Mouse (Mus musculus) stomach, embryonic 14.5 days (tissue): ENCODE results near the gene Hist1h2be. TPM values are rescaled to one million over a fixed set of nuclear protein-coding genes. Genes with fewer than 3 reads are reported as not detected.
"Not testable (repeated sequence)": the region's sequence is repeated elsewhere in the genome, so short reads cannot be mapped to it uniquely, and the experiment has no call there.

Experiments used
- ATAC-seq: fragments of 200-750 bp; cut with Nextera tagmentation; 2 replicates; pipeline ENCODE4 v1.8.0; 2017; ENCODE audit warnings: low read depth, moderate TSS enrichment; ENCODE audit not compliant: insufficient number of reproducible peaks, insufficient read depth, low FRiP score
- H3K27ac ChIP-seq: fragments of 300-500 bp; sonication (generic); 2 replicates; pipeline ENCODE4 v1.5.1; 2014; ENCODE audit warnings: mild to moderate bottlenecking, low read length, moderate library complexity, mixed read lengths
- H3K27me3 ChIP-seq: fragments of 300-500 bp; sonication (generic); 2 replicates; pipeline ENCODE4 v1.6.1; 2014; ENCODE audit warnings: low read length, control low read depth, mixed read lengths; ENCODE audit not compliant: control insufficient read depth, insufficient read depth
- H3K36me3 ChIP-seq: fragments of 300-500 bp; sonication (generic); 2 replicates; pipeline ENCODE4 v1.6.1; 2014; ENCODE audit warnings: mild to moderate bottlenecking, control low read depth, low read length, moderate library complexity, mixed read lengths; ENCODE audit not compliant: control insufficient read depth, insufficient read depth
- H3K4me1 ChIP-seq: fragments of 300-500 bp; sonication (generic); 2 replicates; pipeline ENCODE4 v1.6.1; 2014; ENCODE audit warnings: low read length, control low read depth, mixed read lengths; ENCODE audit not compliant: control insufficient read depth, insufficient read depth
- H3K4me2 ChIP-seq: fragments of 300-500 bp; sonication (generic); replicated peaks from 2 replicates; pipeline ENCODE4 v1.6.1; 2014; ENCODE audit warnings: low read depth, low read length, control low read depth
- H3K4me3 ChIP-seq: fragments of 300-500 bp; sonication (generic); 2 replicates; pipeline ENCODE4 v1.5.1; 2014; ENCODE audit warnings: low read depth, low read length, control low read depth
- H3K9ac ChIP-seq: fragments of 300-500 bp; sonication (generic); replicated peaks from 2 replicates; pipeline ENCODE4 v1.6.1; 2014; ENCODE audit warnings: low read depth, mild to moderate bottlenecking, control low read depth, low read length, moderate library complexity, mixed read lengths
- H3K9me3 ChIP-seq: fragments of 300-500 bp; sonication (generic); 2 replicates; pipeline ENCODE4 v1.6.1; 2016; ENCODE audit warnings: low read depth, low read length, control low read depth; ENCODE audit not compliant: control insufficient read depth
- WGBS: fragments of 180-500 bp; shearing (Covaris S2); extraction: QIAGEN DNeasy Blood & Tissue Kit; methylation state at CpG from one replicate; pipeline ENCODE4 v1.1.7; 2014; 5-methylcytosine and 5-hydroxymethylcytosine counted together
- polyA plus RNA-seq: library from polyadenylated mRNA; unstranded; fragments of >200 nt; fragmentation: Nextera tagmentation; extraction: Ambion mirVana; gene quantifications from 2 replicates; pipeline ENCODE4 v1.2.1, GENCODE M21; 2014

Hist1h2be gene
- 2.7 and 2.8 TPM in 2 replicates for polyA plus RNA-seq

DNA sequence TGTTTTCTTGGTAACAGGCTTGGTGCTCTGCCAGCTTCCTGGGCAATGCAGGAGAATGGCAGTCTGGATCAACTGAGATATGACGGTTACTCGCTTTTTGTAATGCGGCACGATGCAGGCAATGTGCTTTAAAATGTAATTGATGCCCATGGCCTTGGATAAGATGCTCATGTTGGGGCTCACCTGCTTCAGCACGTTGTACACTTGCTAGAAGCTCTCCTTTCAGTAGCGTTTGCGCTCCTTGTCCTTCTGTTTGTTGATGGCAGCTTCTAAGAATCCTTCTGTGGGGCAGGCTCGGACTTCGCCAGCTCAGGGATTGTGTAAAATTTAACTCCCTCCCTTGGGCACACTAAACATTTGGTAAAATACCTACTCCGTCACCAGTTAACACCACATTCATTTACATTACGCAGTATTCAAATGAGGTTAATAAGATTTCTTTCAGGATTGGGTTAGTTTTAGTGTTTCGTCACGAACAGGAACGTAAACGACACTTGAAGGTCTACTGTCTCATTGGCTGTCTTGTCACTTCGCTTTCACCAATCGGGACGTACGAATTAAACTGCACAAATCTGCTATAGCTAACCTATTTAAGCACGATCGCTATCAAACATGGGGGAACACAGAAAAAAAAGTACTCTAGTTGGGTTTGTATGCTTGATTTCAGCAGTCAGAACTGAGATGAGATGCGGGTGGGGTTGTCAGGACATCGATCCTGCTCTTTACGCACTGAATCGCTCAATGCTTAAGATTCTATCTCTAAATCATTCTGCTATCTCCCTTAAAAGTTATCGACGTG is at the start of gene Hist1h2be:
Gene Hist1h2be, minus strand, starts transcription at position 392 of the 799 bp plus-strand sequence.
- Histone ChIP-seq H3K9ac (peak within 1 kb of the TSS; percentile 75), H3K27me3 (no peaks in the 10 kb centered on the region), H3K36me3 (no peaks in the 10 kb centered on the region), H3K9me3 (no peaks in the 10 kb centered on the region), H3K4me3 (peak within 1 kb of the TSS; percentile 57), H3K27ac (peak within 1 kb of the TSS; percentile 97), H3K4me2 (peak within 1 kb of the TSS; percentile 74), H3K4me1 (0 out of 2 replicates have a peak, but pooled peaks cover 6% of the 10 kb centered on the region)
- ATAC-seq, result peak; percentile 89
- WGBS, result 1% methylated on average over 27 of the region's 27 CpGs

- WGBS, result 72% methylated on average over 3 of the region's 3 CpGs
- ATAC-seq, result no peak
Measured at GRCm38 (mm10) chr13:23662536-23662935, 41.6 kb upstream of the Hist1h2be start.

GRCm38 (mm10) chr13:23659636-23660366 is 38.9 kb upstream of the Hist1h2be start:
- H3K4me1 ChIP-seq, result no peaks in the 10 kb centered on the region
- no peaks in the 10 kb centered on the region for H3K36me3 ChIP-seq
- no peak overlapping the region for H3K4me2 ChIP-seq
- WGBS, result 71% methylated on average over 6 of the region's 6 CpGs
- no peaks in the 10 kb centered on the region for H3K9me3 ChIP-seq
- no peak overlapping the region for H3K9ac ChIP-seq
- no peak overlapping the region for H3K27ac ChIP-seq
- ATAC-seq, result no peak
- no peak overlapping the region for H3K4me3 ChIP-seq
- no peaks in the 10 kb centered on the region for H3K27me3 ChIP-seq

More at GRCm38 (mm10) chr13:23662536-23662935, 41.6 kb upstream of the Hist1h2be start:
- Histone ChIP-seq H3K4me2 (no peak overlapping the region), H3K27ac (no peak overlapping the region), H3K27me3 (no peaks in the 10 kb centered on the region), H3K36me3 (no peaks in the 10 kb centered on the region), H3K9me3 (no peaks in the 10 kb centered on the region), H3K4me3 (no peak overlapping the region), H3K9ac (no peak overlapping the region), H3K4me1 (no peaks in the 10 kb centered on the region)

GRCm38 (mm10) chr13:23630653-23631052 is 9.7 kb upstream of the Hist1h2be start:
- no peak for ATAC-seq
- Histone ChIP-seq H3K4me2 (no peak overlapping the region), H3K27me3 (no peaks in the 10 kb centered on the region), H3K9ac (no peak overlapping the region), H3K27ac (no peak overlapping the region), H3K36me3 (no peaks in the 10 kb centered on the region), H3K4me3 (no peak overlapping the region), H3K9me3 (no peaks in the 10 kb centered on the region), H3K4me1 (no peaks in the 10 kb centered on the region)
- WGBS, result 22% methylated on average over 1 of the region's 1 CpGs

GRCm38 (mm10) chr13:23622861-23623450 is 2.0 kb upstream of the Hist1h2be start:
- Histone ChIP-seq H3K9ac (peak overlapping the region; percentile 75), H3K27ac (peak overlapping the region; percentile 97), H3K9me3 (no peaks in the 10 kb centered on the region), H3K36me3 (no peaks in the 10 kb centered on the region), H3K4me1 (0 out of 2 replicates have a peak, but pooled peaks cover 6% of the 10 kb centered on the region), H3K27me3 (no peaks in the 10 kb centered on the region), H3K4me2 (peak overlapping the region; percentile 74), H3K4me3 (peak overlapping the region; percentile 57)
- ATAC-seq, result no peak
- 28% methylated on average over 7 of the region's 7 CpGs for WGBS

- Histone ChIP-seq H3K4me3 (peak within 1 kb of the TSS; percentile 57), H3K4me2 (peak within 1 kb of the TSS; percentile 74), H3K27ac (peak within 1 kb of the TSS; percentile 97), H3K9ac (peak within 1 kb of the TSS; percentile 75)
- not testable (repeated sequence) for H3K9me3 ChIP-seq, H3K36me3 ChIP-seq, H3K4me1 ChIP-seq, H3K27me3 ChIP-seq
- ATAC-seq, result peak; percentile 91
- WGBS, result under 1% methylated on average over 52 of the region's 53 CpGs
Measured at GRCm38 (mm10) chr13:23622175-23622671, 1.3 kb upstream of the Hist1h2be start, which contains the start of gene Hist1h1e. TSS of gene Hist1h1e (minus strand) at chr13:23622558.

DNA sequence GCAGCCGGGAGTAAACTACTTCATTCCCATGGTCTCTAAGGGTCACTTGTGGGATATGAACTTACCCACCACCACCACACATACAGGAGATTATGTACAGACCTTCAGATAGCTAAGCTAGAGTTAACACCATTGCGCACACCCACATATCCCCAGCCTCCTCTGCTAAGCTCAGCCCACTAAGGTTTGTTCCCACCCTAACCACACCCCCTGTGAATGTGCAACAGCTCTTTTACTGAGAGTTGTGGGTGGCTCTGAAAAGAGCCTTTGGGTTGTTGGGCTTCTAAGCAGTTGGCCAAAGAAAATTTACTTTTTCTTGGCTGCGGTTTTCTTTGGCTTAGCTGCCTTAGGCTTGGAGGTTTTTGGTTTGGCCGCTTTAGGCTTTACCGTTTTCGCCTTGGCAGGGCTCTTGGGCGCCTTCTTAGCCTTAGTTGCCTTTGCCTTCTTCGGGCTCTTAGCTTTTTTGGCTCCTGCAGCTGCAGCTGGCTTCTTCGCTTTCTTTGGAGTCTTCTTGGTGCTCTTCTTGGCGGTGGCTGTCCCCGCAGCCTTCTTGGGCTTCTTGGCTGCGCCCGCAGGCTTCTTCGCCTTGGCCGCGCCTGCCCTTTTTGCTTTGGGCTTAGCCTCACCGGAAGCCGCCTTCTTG is 729 bp upstream of the Hist1h2be start:
- H3K9ac ChIP-seq, result peak overlapping the region; percentile 75
- under 1% methylated on average over 18 of the region's 18 CpGs for WGBS
- peak; percentile 83 for ATAC-seq

More for the DNA sequence above, 729 bp upstream of the Hist1h2be start:
- H3K36me3 ChIP-seq, result no peaks in the 10 kb centered on the region
- H3K4me3 ChIP-seq, result peak overlapping the region; percentile 57
- peak overlapping the region; percentile 74 for H3K4me2 ChIP-seq
- H3K27me3 ChIP-seq, result no peaks in the 10 kb centered on the region
- H3K9me3 ChIP-seq, result no peaks in the 10 kb centered on the region
- H3K27ac ChIP-seq, result peak overlapping the region; percentile 97
- H3K4me1 ChIP-seq, result 0 out of 2 replicates have a peak, but pooled peaks cover 6% of the 10 kb centered on the region
